10 mouse cellular contexts compared by ENCODE assay signal in genomic region chr1:173339543-173339942, GRCm38 (mm10). TPM values are rescaled to one million over a fixed set of nuclear protein-coding genes. Genes with fewer than 3 reads are reported as not detected.
A peak's percentile ranks its signal among the peaks of the same experiment; 100 is the strongest.
DNase-seq lines count a peak whose midpoint lies in the region; ATAC-seq lines count a peak whose summit lies in the region.
"Had no signal": no experiment of that assay in that cellular context is flagged by ENCODE, and none has a peak within 500 bp of the region (broad histone marks: within the 10 kb centered on the region; RNA-seq: fewer than 3 reads in every experiment).

No protein-coding gene starts in this region.

- H3K27me3 ChIP-seq in forebrain, embryonic 10.5 days (ENCODE audit: poor library complexity, severe bottlenecking): no peaks in the 10 kb centered on the region
- H3K27me3 ChIP-seq in intestine, embryonic 14.5 days (replicated peaks; ENCODE audit: control insufficient read depth, insufficient read depth, low read length): no peaks in the 10 kb centered on the region
- H3K27me3 ChIP-seq in liver, embryonic 12.5 days (replicated peaks): no peaks in the 10 kb centered on the region
- H3K27me3 ChIP-seq: embryonic facial prominence, embryonic 13.5 days; limb, embryonic 13.5 days had no signal

- H3K9ac ChIP-seq in intestine, embryonic 14.5 days (ENCODE audit: low read length): no peak overlapping the region
- H3K9ac ChIP-seq in liver, embryonic 12.5 days: no peak overlapping the region
- H3K9ac ChIP-seq: embryonic facial prominence, embryonic 13.5 days; limb, embryonic 13.5 days had no signal

- peak; percentile 45 for DNase-seq in urinary bladder, postnatal 14 days (ENCODE audit: low spot score)
- DNase-seq in urinary bladder, adult 2 months (ENCODE audit: low spot score): no peak
- peak; percentile 30 for DNase-seq in brain, embryonic 18.5 days (ENCODE audit: low read depth, low spot score)
- DNase-seq in forebrain, embryonic 10.5 days (ENCODE audit: extremely low spot score, low spot score): peak; percentile 51
- peak; percentile 81 for DNase-seq in intestine, embryonic 14.5 days (ENCODE audit: low spot score)
- DNase-seq in testis, postnatal 10 days (ENCODE audit: low spot score): peak; percentile 73

- H3K27ac ChIP-seq in forebrain, embryonic 10.5 days: no peak overlapping the region
- H3K27ac ChIP-seq in intestine, embryonic 14.5 days (ENCODE audit: low read depth): no peak overlapping the region
- no peak overlapping the region for H3K27ac ChIP-seq in liver, embryonic 12.5 days
- H3K27ac ChIP-seq: embryonic facial prominence, embryonic 13.5 days; limb, embryonic 13.5 days had no signal

- no peak overlapping the region for H3K4me3 ChIP-seq in forebrain, embryonic 10.5 days
- H3K4me3 ChIP-seq in intestine, embryonic 14.5 days (ENCODE audit: low read depth, low read length): no peak overlapping the region
- H3K4me3 ChIP-seq in liver, embryonic 12.5 days: no peak overlapping the region
- H3K4me3 ChIP-seq: embryonic facial prominence, embryonic 13.5 days; limb, embryonic 13.5 days had no signal

- peaks cover 16% of the 10 kb centered on the region for H3K4me1 ChIP-seq in forebrain, embryonic 10.5 days
- H3K4me1 ChIP-seq in intestine, embryonic 14.5 days (replicated peaks; ENCODE audit: control insufficient read depth, insufficient read depth, low read length): no peaks in the 10 kb centered on the region
- H3K4me1 ChIP-seq in liver, embryonic 12.5 days: peaks cover 49% of the 10 kb centered on the region
- H3K4me1 ChIP-seq: limb, embryonic 13.5 days had no signal

- 6% methylated on average over 2 of the region's 2 CpGs for WGBS in forebrain, embryonic 10.5 days
- WGBS in intestine, embryonic 14.5 days: 10% methylated on average over 2 of the region's 2 CpGs
- whole genome bisulfite sequencing in liver, embryonic 12.5 days (ENCODE audit: insufficient replicate concordance): 6% methylated on average over 2 of the region's 2 CpGs

- no peaks in the 10 kb centered on the region for H3K9me3 ChIP-seq in forebrain, embryonic 10.5 days
- H3K9me3 ChIP-seq in intestine, embryonic 14.5 days (ENCODE audit: control insufficient read depth, low read length): no peaks in the 10 kb centered on the region
- no peaks in the 10 kb centered on the region for H3K9me3 ChIP-seq in liver, embryonic 12.5 days (replicated peaks)
- H3K9me3 ChIP-seq: embryonic facial prominence, embryonic 13.5 days; limb, embryonic 13.5 days had no signal

- H3K4me2 ChIP-seq in intestine, embryonic 14.5 days (ENCODE audit: low read length): no peak overlapping the region
- H3K4me2 ChIP-seq in liver, embryonic 12.5 days: no peak overlapping the region
- H3K4me2 ChIP-seq: embryonic facial prominence, embryonic 13.5 days; limb, embryonic 13.5 days had no signal

- ATAC-seq in intestine, embryonic 14.5 days (replicated peaks; ENCODE audit: low FRiP score, low TSS enrichment, low read depth): peak; percentile 32; the same call in 1 of the 2 replicates
- peak; percentile 68 for ATAC-seq in liver, embryonic 12.5 days
- ATAC-seq in monocyte, adult 5-6 weeks (replicated peaks; ENCODE audit: insufficient number of reproducible peaks, low FRiP score, low TSS enrichment, poor library complexity, severe bottlenecking): peak; percentile 69

- H3K36me3 ChIP-seq in forebrain, embryonic 10.5 days (replicated peaks): no peaks in the 10 kb centered on the region
- no peaks in the 10 kb centered on the region for H3K36me3 ChIP-seq in intestine, embryonic 14.5 days (ENCODE audit: control insufficient read depth, insufficient read depth, low read length)
- no peaks in the 10 kb centered on the region for H3K36me3 ChIP-seq in liver, embryonic 12.5 days
- H3K36me3 ChIP-seq: limb, embryonic 13.5 days had no signal

RNA-seq across cellular contexts. Expression of gene Ackr1, which starts 6.0 kb away (rescaled TPM):
- 13.7 and 16.6 TPM in 2 replicates for polyA plus RNA-seq in urinary bladder, adult 2 months (2012; rRNA removed)
- polyA plus RNA-seq in forebrain, embryonic 10.5 days (2016; fragmentation: Nextera tagmentation; extraction: Ambion mirVana): 0.95 and 1.1 TPM in 2 replicates
- polyA plus RNA-seq in intestine, embryonic 14.5 days (2014; fragmentation: Nextera tagmentation; extraction: Ambion mirVana): 1.1 and 1.2 TPM in 2 replicates
- 54.2 and 56.5 TPM in 2 replicates for polyA plus RNA-seq in liver, embryonic 12.5 days (2016; fragmentation: Nextera tagmentation; extraction: Ambion mirVana)
- not detected in 3 replicates for total RNA-seq in monocyte, adult 5-6 weeks (2017)

RNA-seq across cellular contexts. Expression of gene Aim2, which starts 11.1 kb away (rescaled TPM):
- polyA plus RNA-seq in urinary bladder, adult 2 months (2012; rRNA removed): 3.7 and 6.6 TPM in 2 replicates
- 4.8 and 6.4 TPM in 2 replicates for polyA plus RNA-seq in forebrain, embryonic 10.5 days (2016; fragmentation: Nextera tagmentation; extraction: Ambion mirVana)
- 2.8 and 3.9 TPM in 2 replicates for polyA plus RNA-seq in intestine, embryonic 14.5 days (2014; fragmentation: Nextera tagmentation; extraction: Ambion mirVana)
- polyA plus RNA-seq in liver, embryonic 12.5 days (2016; fragmentation: Nextera tagmentation; extraction: Ambion mirVana): 2.8 and 4.0 TPM in 2 replicates
- 140 to 167 TPM (median 156 TPM) in 3 replicates for total RNA-seq in monocyte, adult 5-6 weeks (2017)

RNA-seq across cellular contexts. Expression of gene Cadm3, which starts 28.0 kb away (rescaled TPM):
- 34.3 and 36.2 TPM in 2 replicates for polyA plus RNA-seq in urinary bladder, adult 2 months (2012; rRNA removed)
- 1.6 and 1.9 TPM in 2 replicates for polyA plus RNA-seq in forebrain, embryonic 10.5 days (2016; fragmentation: Nextera tagmentation; extraction: Ambion mirVana)
- 7.6 and 7.7 TPM in 2 replicates for polyA plus RNA-seq in intestine, embryonic 14.5 days (2014; fragmentation: Nextera tagmentation; extraction: Ambion mirVana)
- 1.1 and 1.3 TPM in 2 replicates for polyA plus RNA-seq in liver, embryonic 12.5 days (2016; fragmentation: Nextera tagmentation; extraction: Ambion mirVana)
- total RNA-seq in monocyte, adult 5-6 weeks (2017): 3.2 to 9.0 TPM (median 6.9 TPM) in 3 replicates
